Mouse (Mus musculus): Measurements from ENCODE around the gene Ptprk.

- TF ChIP-seq CTCF (IDR thresholded peaks at IDR 0.05; ENCODE audit: low read depth) (no peak), EP300 (IDR thresholded peaks at IDR 0.05; ENCODE audit: low read depth) (no peak)
These were observed 376.0 kb downstream of the Ptprk start for GRCm38 (mm10) chr10:28450642-28451041.
